Mouse (Mus musculus): ENCODE measurements around the gene G0s2.
A peak's percentile ranks its signal among the peaks of the same experiment; 100 is the strongest.

G0s2 gene

GRCm38 (mm10) chr1:193272916-193273601 is at the start of gene G0s2:
Gene G0s2 (minus strand): TSS chr1:193273217.
- DNase-seq (ENCODE audit: low read depth, low spot score): peak; percentile 58

DNA sequence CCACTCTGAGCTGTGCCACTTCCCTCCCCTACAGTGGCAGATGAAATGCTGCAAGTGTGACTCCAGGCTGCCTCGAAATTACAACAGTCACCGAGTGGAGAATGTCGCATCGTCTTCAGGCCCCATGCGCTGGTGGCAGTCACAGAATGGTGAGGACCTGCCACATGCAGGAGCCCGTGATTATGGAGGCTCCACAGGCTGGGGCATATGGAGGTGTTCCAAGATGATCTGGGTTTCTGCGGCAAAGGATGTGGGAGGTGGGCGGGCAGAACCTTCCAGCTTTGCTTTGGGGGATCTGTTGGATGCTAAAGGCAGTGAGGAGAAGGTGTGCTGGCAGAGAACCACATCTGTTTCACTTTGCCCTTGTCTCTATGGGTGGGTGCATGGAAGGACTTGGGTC is 47.4 kb upstream of the G0s2 start:
- DNase-seq (ENCODE audit: low read depth, low spot score): no peak

GRCm38 (mm10) chr1:193319721-193320120 is 46.7 kb upstream of the G0s2 start:
- DNase-seq (ENCODE audit: low read depth, low spot score): no peak

DNA sequence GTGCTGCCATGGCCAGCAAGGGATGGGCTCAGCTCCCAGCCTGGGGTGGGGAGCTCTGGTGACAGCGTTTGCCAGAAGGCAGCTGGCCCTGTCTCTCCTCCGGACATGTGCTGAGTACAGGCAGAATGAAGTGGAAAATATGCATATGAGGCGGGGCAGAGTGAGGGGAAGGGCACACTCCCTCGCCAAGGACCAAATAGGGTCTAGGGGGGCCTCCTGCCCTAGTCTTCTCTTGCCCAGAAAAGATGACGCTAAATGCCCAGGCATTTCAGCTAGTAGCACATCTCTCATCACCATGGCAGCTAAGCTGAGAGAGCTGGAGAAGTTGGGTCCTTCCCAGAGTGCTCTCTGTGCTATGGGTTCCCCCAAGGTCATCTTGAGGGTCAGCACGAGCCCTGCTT is 44.1 kb upstream of the G0s2 start:
- no peak for DNase-seq (ENCODE audit: low read depth, low spot score)

- no peak for DNase-seq (ENCODE audit: low read depth, low spot score)
These were observed 43.3 kb upstream of the G0s2 start for GRCm38 (mm10) chr1:193316358-193316750.

DNA sequence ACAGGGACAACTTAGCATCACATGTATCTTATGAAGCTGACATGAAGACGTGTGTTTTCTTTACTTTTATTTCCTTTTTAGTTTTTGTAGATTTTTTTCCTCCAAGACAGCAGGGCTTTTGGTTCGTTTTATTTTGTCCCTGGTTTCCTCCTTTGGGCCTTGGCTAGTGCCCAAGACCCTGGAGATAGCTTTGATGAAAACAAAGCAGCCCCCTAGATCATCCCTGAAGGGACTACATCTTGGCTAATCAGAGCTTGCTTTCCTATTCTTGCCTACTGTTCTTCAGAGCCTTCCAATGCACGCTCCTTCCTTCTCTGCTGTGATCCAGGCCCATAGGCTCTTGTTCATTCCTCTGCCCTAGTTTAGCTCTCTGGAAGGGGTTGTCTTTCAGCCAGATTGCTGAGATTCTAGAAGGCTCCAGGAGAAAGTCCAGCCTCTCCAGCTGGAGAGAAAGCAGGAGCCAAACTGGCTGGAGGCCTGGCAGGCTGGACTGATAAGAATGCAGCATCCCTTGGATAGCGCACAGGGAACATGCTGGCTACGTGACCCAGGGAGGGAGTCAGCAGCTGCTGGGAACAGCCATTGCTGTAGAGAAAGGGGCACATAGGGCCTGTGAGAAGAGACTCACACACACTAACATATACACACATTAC is 42.8 kb upstream of the G0s2 start:
- no peak for DNase-seq (ENCODE audit: low read depth, low spot score)

DNA sequence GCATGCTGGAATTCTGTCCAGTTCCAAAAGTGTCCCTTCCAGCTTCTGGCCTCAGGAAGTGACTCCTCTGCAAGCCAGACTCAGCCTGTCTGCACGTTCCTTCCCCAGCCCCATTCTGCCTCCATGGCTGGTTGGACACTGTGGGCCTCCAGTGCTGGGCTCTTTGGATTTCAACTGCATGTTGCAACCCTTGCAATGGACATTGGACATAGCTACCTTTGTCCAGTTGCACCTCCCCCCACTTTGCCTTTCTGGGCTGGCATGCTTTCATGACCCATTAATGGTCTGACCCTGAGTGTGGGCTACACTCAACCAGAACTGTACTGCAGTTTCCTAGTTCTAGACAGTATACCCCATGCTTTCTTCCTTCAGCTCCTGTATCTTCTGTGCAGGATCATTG is 38.6 kb upstream of the G0s2 start:
- no peak for DNase-seq (ENCODE audit: low read depth, low spot score)

GRCm38 (mm10) chr1:193310519-193311085 is 37.6 kb upstream of the G0s2 start:
- DNase-seq (ENCODE audit: low read depth, low spot score): no peak

- DNase-seq (ENCODE audit: low read depth, low spot score): no peak
These were observed 36.9 kb upstream of the G0s2 start for GRCm38 (mm10) chr1:193309785-193310518.

DNA sequence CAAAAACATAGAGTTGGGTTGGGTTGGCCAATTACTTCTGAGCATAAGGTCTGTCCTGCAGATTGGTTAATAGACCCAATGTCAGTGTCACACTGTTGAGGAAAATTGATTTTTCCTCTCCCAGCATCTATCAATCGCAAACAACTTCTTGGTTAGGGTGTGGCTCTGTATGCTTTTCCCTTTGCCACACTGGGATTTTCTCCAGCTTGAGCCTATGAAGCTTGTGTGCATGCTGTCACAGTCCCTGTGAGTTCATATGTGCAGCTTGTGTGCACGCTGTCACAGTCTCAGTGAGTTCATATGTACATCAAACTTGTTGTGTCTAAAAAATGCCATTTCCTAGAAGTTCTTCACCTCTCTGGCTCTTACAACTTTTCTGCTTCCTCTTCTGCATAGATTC is 33.8 kb upstream of the G0s2 start:
- no peak for DNase-seq (ENCODE audit: low read depth, low spot score)

- DNase-seq (ENCODE audit: low read depth, low spot score): no peak
These were observed 32.4 kb upstream of the G0s2 start for GRCm38 (mm10) chr1:193305386-193305785.

DNA sequence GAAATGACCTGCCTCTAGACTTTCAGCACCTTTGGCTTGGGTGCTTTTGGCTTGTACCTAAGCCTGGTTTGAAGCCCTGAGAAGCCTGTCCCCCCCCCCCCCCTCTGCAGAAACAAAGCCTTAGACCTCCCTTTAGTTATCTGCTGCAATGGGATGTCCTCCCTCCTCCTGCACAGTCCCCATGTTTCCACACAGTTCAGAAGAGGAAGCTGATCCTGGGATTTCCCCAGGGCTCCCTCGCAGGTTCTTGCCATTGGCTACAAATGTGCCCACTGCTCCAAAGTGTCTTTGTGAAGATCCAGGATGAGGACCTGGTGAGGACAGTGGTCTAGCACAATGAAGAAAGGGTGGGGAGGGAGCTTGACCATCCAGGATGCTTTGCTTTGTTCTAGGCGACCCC is 30.1 kb upstream of the G0s2 start:
- DNase-seq (ENCODE audit: low read depth, low spot score): no peak

- no peak for DNase-seq (ENCODE audit: low read depth, low spot score)
These were observed 29.0 kb upstream of the G0s2 start for GRCm38 (mm10) chr1:193302093-193302405.

DNA sequence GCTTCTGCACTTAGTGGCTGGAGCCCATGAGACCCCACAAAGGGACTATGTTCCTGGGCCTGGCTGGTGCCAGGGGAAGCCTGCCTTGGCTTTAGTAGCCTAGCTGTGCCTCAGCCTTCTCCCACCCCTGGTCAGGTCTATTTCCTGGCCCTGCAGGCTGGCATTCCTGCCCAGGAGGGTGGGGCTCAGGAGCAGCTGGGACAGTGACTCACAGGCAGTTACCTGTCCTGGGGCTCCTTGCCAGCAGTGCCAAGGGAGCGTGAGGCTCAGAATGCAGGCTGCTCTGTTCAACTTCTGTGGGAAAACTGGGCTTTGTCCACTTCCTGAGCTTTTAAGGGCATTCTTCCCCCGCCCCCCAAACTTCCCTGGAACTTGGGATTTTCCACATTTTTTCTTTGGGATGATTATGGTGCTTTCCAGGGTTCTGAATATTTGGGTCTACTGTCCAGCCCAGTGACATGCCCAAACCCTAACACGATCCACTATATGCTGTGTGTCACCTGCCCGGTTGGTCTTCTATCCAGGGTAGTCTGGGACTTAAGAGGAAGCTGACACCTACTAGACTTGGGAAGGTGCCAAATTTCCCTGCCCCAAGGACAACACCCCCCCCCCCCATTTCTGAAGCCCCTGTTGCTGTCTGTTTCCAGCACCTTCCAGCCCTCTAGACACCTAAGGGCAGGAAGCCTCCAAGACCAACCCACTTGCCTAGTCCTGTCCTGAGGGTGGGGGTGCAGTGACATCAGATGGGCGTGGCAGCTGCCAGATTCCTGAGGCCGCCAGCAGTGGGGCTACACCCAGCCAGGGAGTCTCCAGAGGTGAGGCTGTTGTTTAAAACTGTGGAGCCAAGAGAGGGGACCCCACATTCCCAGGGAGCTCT is 28.4 kb upstream of the G0s2 start:
- peak; percentile 55 for DNase-seq (ENCODE audit: low read depth, low spot score)

DNA sequence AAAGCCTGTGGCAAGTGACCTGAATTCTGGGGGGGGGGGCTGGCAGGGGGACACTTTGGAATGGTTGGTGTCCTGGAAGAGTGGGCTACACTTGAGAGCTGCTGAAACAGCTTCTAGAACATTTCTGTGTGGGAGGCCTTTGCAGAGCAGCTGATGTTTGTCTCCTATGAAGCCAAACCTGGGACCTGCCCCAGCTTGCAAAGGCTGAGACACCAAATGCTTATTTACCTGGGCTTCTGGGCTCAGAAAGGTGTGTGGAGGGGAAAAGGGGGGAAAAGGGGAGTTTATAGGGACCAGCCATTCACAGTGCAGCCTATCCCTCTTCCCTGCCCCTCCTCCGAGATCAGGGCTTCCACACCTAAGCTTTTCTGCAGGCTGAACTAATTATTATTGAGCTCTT is 27.0 kb upstream of the G0s2 start:
- no peak for DNase-seq (ENCODE audit: low read depth, low spot score)

DNA sequence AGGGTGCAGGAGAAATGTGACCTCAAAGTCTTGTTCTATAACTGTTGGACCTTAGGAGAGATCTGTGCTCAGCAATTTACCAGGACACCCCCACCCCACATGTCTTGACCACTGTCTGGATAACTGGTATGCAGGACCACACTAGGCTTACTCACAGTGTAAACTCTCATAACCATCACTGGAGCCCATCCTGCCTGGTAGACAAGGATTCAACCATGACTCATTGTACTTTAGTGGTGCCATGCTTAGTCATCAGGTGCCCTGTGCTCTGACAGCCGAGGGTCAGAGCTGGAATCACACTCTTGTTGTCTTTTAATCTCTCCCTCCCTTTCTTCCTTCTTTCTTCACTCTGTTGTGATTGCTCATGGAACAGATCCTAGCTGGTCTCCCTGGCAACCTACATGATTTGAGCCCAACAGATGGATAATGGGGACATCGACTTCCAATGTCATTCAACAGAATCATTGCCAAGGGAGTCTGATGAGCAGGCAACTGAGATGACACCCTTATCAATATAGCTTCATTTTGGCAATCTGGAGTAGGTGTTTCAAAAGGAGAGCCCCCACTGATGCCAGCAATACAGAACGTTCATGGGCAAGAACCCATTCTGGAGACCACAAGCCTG is 25.2 kb upstream of the G0s2 start:
- no peak for DNase-seq (ENCODE audit: low read depth, low spot score)

- no peak for DNase-seq (ENCODE audit: low read depth, low spot score)
These were observed 22.9 kb upstream of the G0s2 start for GRCm38 (mm10) chr1:193295920-193296319.

DNA sequence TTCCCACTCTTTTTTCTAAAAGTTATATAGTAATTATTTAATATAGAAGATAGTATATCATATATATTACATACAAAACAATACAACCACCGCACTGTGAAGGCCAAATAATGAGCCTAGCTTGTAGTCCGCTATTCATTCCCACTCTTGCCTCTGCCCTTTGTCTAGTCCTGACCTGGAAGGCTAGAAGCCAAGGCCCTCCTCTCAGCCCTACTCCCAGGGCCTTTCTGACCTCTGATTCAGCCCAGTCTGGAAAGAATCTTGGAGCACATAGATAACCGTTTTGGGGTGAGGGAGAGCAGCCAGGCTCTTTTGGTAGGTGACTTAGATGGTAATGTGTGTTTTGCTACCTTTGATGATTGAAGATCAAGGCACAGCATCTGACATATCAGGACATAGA is 20.9 kb upstream of the G0s2 start:
- no peak for DNase-seq (ENCODE audit: low read depth, low spot score)

DNA sequence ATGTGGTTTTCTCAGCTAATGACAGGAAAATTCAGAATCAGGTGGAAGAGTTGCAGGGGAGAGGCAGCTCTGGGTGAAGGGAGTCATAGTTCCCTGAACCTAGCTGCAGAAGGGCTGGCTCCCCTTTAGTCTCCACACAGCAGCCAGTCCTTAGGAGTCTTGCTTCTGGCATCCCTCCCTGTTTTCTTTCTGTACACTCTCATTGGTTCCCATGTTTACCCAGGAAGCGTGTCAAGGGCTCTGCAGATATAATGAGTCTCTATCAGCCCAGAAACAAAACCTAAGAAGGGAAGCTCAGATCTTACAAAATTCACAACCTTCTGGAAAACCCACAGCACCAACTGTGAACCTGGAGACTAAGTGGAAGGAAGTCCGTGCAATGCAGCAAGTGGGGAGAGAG is 20.0 kb upstream of the G0s2 start:
- DNase-seq (ENCODE audit: low read depth, low spot score): no peak

DNA sequence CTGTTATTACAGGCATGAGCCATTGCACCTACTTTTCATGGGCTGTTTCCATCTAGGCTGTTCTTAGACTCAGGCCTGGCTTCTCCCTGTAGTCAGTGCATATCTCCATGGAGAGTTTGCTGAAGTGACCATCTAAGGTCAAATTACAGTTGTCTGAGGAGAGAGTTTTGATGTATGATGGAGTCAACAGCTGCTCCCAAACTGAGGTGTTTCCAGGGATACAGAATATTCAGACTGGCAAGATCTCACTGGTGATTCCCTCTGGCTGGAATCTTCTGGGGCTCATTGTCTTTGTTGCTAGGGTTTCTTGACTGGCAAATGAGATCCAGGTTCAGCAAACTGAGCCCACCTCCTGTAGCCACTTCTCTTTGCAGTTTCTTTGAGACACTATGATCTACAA is 17.7 kb upstream of the G0s2 start:
- no peak for DNase-seq (ENCODE audit: low read depth, low spot score)

- no peak for DNase-seq (ENCODE audit: low read depth, low spot score)
These were observed 16.9 kb upstream of the G0s2 start for GRCm38 (mm10) chr1:193289914-193290313.

Measured in R1 (cell line).